9 mouse cellular contexts compared by ENCODE assay signal in the genomic region with DNA sequence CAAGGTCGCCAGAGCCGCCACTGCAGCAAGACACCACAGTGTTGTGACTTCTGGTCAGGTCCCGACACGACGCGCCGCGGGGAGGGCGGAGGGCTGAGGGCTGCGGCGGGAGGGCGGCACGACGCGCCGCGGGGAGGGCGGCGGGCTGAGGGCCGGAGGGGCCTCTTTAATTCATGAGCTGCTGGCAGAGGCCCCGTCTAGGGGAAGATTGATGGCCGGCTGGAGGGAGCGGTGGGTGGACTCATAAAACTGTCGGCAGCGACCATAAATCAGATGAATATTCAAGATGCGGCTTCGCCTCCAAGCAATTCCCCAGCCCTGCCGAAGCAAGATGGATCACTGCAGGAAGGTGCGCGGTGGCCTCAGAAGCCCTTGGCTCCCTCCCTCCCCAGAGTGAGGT. TPM values are rescaled to one million over a fixed set of nuclear protein-coding genes. Genes with fewer than 3 reads are reported as not detected.
A peak's percentile ranks its signal among the peaks of the same experiment; 100 is the strongest.
DNase-seq lines count a peak whose midpoint lies in the region; ATAC-seq lines count a peak whose summit lies in the region.
"Had no signal": no experiment of that assay in that cellular context is flagged by ENCODE, and none has a peak within 500 bp of the region (broad histone marks: within the 10 kb centered on the region; RNA-seq: fewer than 3 reads in every experiment).

No protein-coding gene starts in this region.

- H3K4me1 ChIP-seq in heart, embryonic 11.5 days (ENCODE audit: control insufficient read depth, insufficient read depth, low read length), result peaks cover 17% of the 10 kb centered on the region
- peaks cover 35% of the 10 kb centered on the region for H3K4me1 ChIP-seq in heart, embryonic 13.5 days
- H3K4me1 ChIP-seq in kidney, embryonic 14.5 days (ENCODE audit: control insufficient read depth, insufficient read depth, low read length), result peaks cover 39% of the 10 kb centered on the region
- H3K4me1 ChIP-seq in stomach, embryonic 14.5 days (ENCODE audit: control insufficient read depth, insufficient read depth, low read length), result peaks cover 24% of the 10 kb centered on the region

- 4% methylated on average over 30 of the region's 30 CpGs for WGBS in heart, embryonic 11.5 days (ENCODE audit: insufficient replicate concordance)
- WGBS in heart, embryonic 13.5 days, result 3% methylated on average over 30 of the region's 30 CpGs
- WGBS in kidney, embryonic 14.5 days, result 2% methylated on average over 29 of the region's 30 CpGs
- under 1% methylated on average over 30 of the region's 30 CpGs for WGBS in stomach, embryonic 14.5 days

- peak overlapping the region; percentile 52 for H3K9ac ChIP-seq in heart, embryonic 11.5 days (ENCODE audit: low read depth, low read length)
- peak overlapping the region; percentile 72 for H3K9ac ChIP-seq in heart, embryonic 13.5 days
- no peak overlapping the region for H3K9ac ChIP-seq in kidney, embryonic 14.5 days (ENCODE audit: low read depth, low read length)
- H3K9ac ChIP-seq in stomach, embryonic 14.5 days (replicated peaks; ENCODE audit: low read depth, low read length), result no peak overlapping the region

- H3K4me2 ChIP-seq in heart, embryonic 11.5 days, result peak overlapping the region; percentile 57
- H3K4me2 ChIP-seq in heart, embryonic 13.5 days, result peak overlapping the region; percentile 70
- H3K4me2 ChIP-seq in kidney, embryonic 14.5 days (replicated peaks; ENCODE audit: low read depth, low read length), result peak overlapping the region; percentile 28
- peak overlapping the region; percentile 42 for H3K4me2 ChIP-seq in stomach, embryonic 14.5 days (replicated peaks; ENCODE audit: low read depth, low read length)

- no peak; the same call in 1 of the 2 replicates for ATAC-seq in heart, embryonic 11.5 days (replicated peaks; ENCODE audit: insufficient number of reproducible peaks, low FRiP score, low TSS enrichment)
- no peak for ATAC-seq in heart, embryonic 13.5 days (ENCODE audit: extremely low read depth, insufficient number of reproducible peaks, low FRiP score, low TSS enrichment)
- ATAC-seq in kidney, embryonic 14.5 days (ENCODE audit: low FRiP score, low TSS enrichment), result peak; percentile 84
- ATAC-seq in megakaryocyte progenitor cell, adult 5-6 weeks (replicated peaks; ENCODE audit: poor library complexity), result peak; percentile 6
- ATAC-seq in stomach, embryonic 14.5 days (ENCODE audit: insufficient number of reproducible peaks, insufficient read depth, low FRiP score, low read depth), result peak; percentile 43; the same call in 1 of the 2 replicates

- no peak for DNase-seq in heart, adult 18-20 months
- peak; percentile 88 for DNase-seq in embryo, embryonic 10.5 days (ENCODE audit: low spot score)
- no peak for DNase-seq in layer of hippocampus, adult 9-10 months (ENCODE audit: low spot score)

- H3K27ac ChIP-seq in heart, embryonic 11.5 days (ENCODE audit: low read depth, low read length), result no peak overlapping the region
- peak overlapping the region; percentile 24; the same call in 1 of the 2 replicates for H3K27ac ChIP-seq in heart, embryonic 13.5 days (replicated peaks)
- H3K27ac ChIP-seq in kidney, embryonic 14.5 days (ENCODE audit: low read depth, low read length), result peak overlapping the region; percentile 88; the same call in 1 of the 2 replicates
- H3K27ac ChIP-seq in stomach, embryonic 14.5 days (ENCODE audit: low read length), result peak overlapping the region; percentile 49; the same call in 1 of the 2 replicates

- H3K4me3 ChIP-seq in heart, embryonic 11.5 days (ENCODE audit: low read depth, low read length), result peak overlapping the region; percentile 16; the same call in 1 of the 2 replicates
- H3K4me3 ChIP-seq in heart, embryonic 13.5 days, result peak overlapping the region; percentile 38
- H3K4me3 ChIP-seq in kidney, embryonic 14.5 days (ENCODE audit: low read length), result peak overlapping the region; percentile 12
- 0 out of 2 replicates have a peak overlapping the region, but pooled peaks have one; percentile 5 for H3K4me3 ChIP-seq in stomach, embryonic 14.5 days (ENCODE audit: low read depth, low read length)

- H3K36me3 ChIP-seq in heart, embryonic 11.5 days (ENCODE audit: control insufficient read depth, insufficient read depth, low read length), result no peaks in the 10 kb centered on the region
- H3K36me3 ChIP-seq in heart, embryonic 13.5 days, result no peaks in the 10 kb centered on the region
- no peaks in the 10 kb centered on the region for H3K36me3 ChIP-seq in kidney, embryonic 14.5 days (ENCODE audit: control insufficient read depth, insufficient read depth, low read length)
- no peaks in the 10 kb centered on the region for H3K36me3 ChIP-seq in stomach, embryonic 14.5 days (ENCODE audit: control insufficient read depth, insufficient read depth, low read length)

- H3K9me3 ChIP-seq in heart, embryonic 11.5 days (replicated peaks; ENCODE audit: control insufficient read depth, low read length), result no peaks in the 10 kb centered on the region; the same call in 1 of the 2 replicates
- H3K9me3 ChIP-seq in heart, embryonic 13.5 days, result peaks cover 7% of the 10 kb centered on the region
- H3K9me3 ChIP-seq in kidney, embryonic 14.5 days (ENCODE audit: control insufficient read depth, low read length), result peaks cover 7% of the 10 kb centered on the region; the same call in 1 of the 2 replicates
- no peaks in the 10 kb centered on the region for H3K9me3 ChIP-seq in stomach, embryonic 14.5 days (ENCODE audit: control insufficient read depth, low read depth, low read length)

- peaks cover 6% of the 10 kb centered on the region; the same call in 1 of the 2 replicates for H3K27me3 ChIP-seq in heart, embryonic 11.5 days (ENCODE audit: control insufficient read depth, insufficient read depth, low read length)
- H3K27me3 ChIP-seq in heart, embryonic 13.5 days (replicated peaks), result peaks cover 40% of the 10 kb centered on the region
- H3K27me3 ChIP-seq in kidney, embryonic 14.5 days (ENCODE audit: control insufficient read depth, insufficient read depth, low read length), result peaks cover 19% of the 10 kb centered on the region
- H3K27me3 ChIP-seq in stomach, embryonic 14.5 days (ENCODE audit: control insufficient read depth, insufficient read depth, low read length), result no peaks in the 10 kb centered on the region

RNA-seq across cellular contexts. Expression of a gene that starts 18.6 kb away (rescaled TPM):
- polyA plus RNA-seq in heart, embryonic 11.5 days (2014; fragmentation: Nextera tagmentation; extraction: Ambion mirVana), result not detected in 2 replicates
- 100 to 1,000 TPM in 1 of 2 experiments, 10 to 100 TPM in 1; 12.3 to 112 TPM for total RNA-seq in heart, adult 18-20 months (2021)
- polyA plus RNA-seq in heart, embryonic 13.5 days (2015; fragmentation: Nextera tagmentation; extraction: Ambion mirVana), result 0.05 and 0.08 TPM in 2 replicates
- polyA plus RNA-seq in kidney, embryonic 14.5 days (2014; fragmentation: Nextera tagmentation; extraction: Ambion mirVana), result 0.60 and 3.0 TPM in 2 replicates
- total RNA-seq in megakaryocyte progenitor cell, adult 5-6 weeks (2015), result not detected in 2 replicates
- total RNA-seq in megakaryocyte progenitor cell, adult 5-6 weeks (2017), result not detected in 2 replicates
- 0.21 and 0.23 TPM in 2 replicates for polyA plus RNA-seq in stomach, embryonic 14.5 days (2014; fragmentation: Nextera tagmentation; extraction: Ambion mirVana)

RNA-seq across cellular contexts. Expression of a gene that starts 47.3 kb away (rescaled TPM):
- not detected in 2 replicates for polyA plus RNA-seq in heart, embryonic 11.5 days (2014; fragmentation: Nextera tagmentation; extraction: Ambion mirVana)
- total RNA-seq in heart, adult 18-20 months (2021), result 1 to 10 TPM in 1 of 2 experiments, under 1 TPM in 1; 0.90 to 1.3 TPM
- 0.33 and 0.57 TPM in 2 replicates for polyA plus RNA-seq in heart, embryonic 13.5 days (2015; fragmentation: Nextera tagmentation; extraction: Ambion mirVana)
- 0.26 TPM in 1 of 2 replicates, not detected in the other for polyA plus RNA-seq in kidney, embryonic 14.5 days (2014; fragmentation: Nextera tagmentation; extraction: Ambion mirVana)
- total RNA-seq in megakaryocyte progenitor cell, adult 5-6 weeks (2015), result 2.0 and 5.3 TPM in 2 replicates
- total RNA-seq in megakaryocyte progenitor cell, adult 5-6 weeks (2017), result 2.5 and 2.9 TPM in 2 replicates
- 0.91 TPM in 1 of 2 replicates, not detected in the other for polyA plus RNA-seq in stomach, embryonic 14.5 days (2014; fragmentation: Nextera tagmentation; extraction: Ambion mirVana)

RNA-seq across cellular contexts. Expression of a gene that starts 52.1 kb away (rescaled TPM):
- polyA plus RNA-seq in heart, embryonic 11.5 days (2014; fragmentation: Nextera tagmentation; extraction: Ambion mirVana), result 0.39 and 0.42 TPM in 2 replicates
- under 1 TPM; 0.08 to 0.22 TPM for total RNA-seq in heart, adult 18-20 months (2021)
- 0.70 and 0.84 TPM in 2 replicates for polyA plus RNA-seq in heart, embryonic 13.5 days (2015; fragmentation: Nextera tagmentation; extraction: Ambion mirVana)
- 0.07 and 0.08 TPM in 2 replicates for polyA plus RNA-seq in kidney, embryonic 14.5 days (2014; fragmentation: Nextera tagmentation; extraction: Ambion mirVana)
- total RNA-seq in megakaryocyte progenitor cell, adult 5-6 weeks (2015), result not detected in 2 replicates
- not detected in 2 replicates for total RNA-seq in megakaryocyte progenitor cell, adult 5-6 weeks (2017)
- polyA plus RNA-seq in stomach, embryonic 14.5 days (2014; fragmentation: Nextera tagmentation; extraction: Ambion mirVana), result 0.14 and 0.17 TPM in 2 replicates
- polyA plus RNA-seq: cortical plate, adult 2 months had no signal

Comparison
In these comparisons a context has a peak if more than half of its experiments do, and no peak if none do; other contexts are left out.
1. ATAC-seq: peak in kidney, embryonic 14.5 days (single experiment), megakaryocyte progenitor cell, adult 5-6 weeks (single experiment) and stomach, embryonic 14.5 days (single experiment); none in heart, embryonic 11.5 days (single experiment) and heart, embryonic 13.5 days (single experiment).
2. H3K9ac ChIP-seq: peak in heart, embryonic 11.5 days (single experiment) and heart, embryonic 13.5 days (single experiment); none in kidney, embryonic 14.5 days (single experiment) and stomach, embryonic 14.5 days (single experiment).
3. Peak in every context shown above with its lines, with median percentiles within 50 percentile points of each other: H3K4me2 ChIP-seq and H3K4me3 ChIP-seq.